Mouse (Mus musculus) limb, embryonic 15.5 days (tissue): Measurements from ENCODE around the gene Fbxo3. TPM values are rescaled to one million over a fixed set of nuclear protein-coding genes. Genes with fewer than 3 reads are reported as not detected.
"Not testable (repeated sequence)": the region's sequence is repeated elsewhere in the genome, so short reads cannot be mapped to it uniquely, and the experiment has no call there.

Experiments used
- ATAC-seq: fragments of 200-750 bp; cut with Nextera tagmentation; 2 replicates; pipeline ENCODE4 v1.8.0; 2017; ENCODE audit warnings: low read depth, moderate TSS enrichment; ENCODE audit not compliant: insufficient number of reproducible peaks, low FRiP score, low TSS enrichment
- H3K27ac ChIP-seq: fragments of 300-500 bp; sonication (generic); 2 replicates; pipeline ENCODE4 v1.5.1; 2015; ENCODE audit warnings: moderate library complexity, mild to moderate bottlenecking, inconsistent platforms
- H3K27me3 ChIP-seq: fragments of 300-500 bp; sonication (generic); 2 replicates; pipeline ENCODE4 v1.6.1; 2015; ENCODE audit warnings: inconsistent platforms
- H3K36me3 ChIP-seq: fragments of 300-500 bp; sonication (generic); 2 replicates; pipeline ENCODE4 v1.6.1; 2015; ENCODE audit warnings: inconsistent platforms
- H3K4me1 ChIP-seq: fragments of 300-500 bp; sonication (generic); 2 replicates; pipeline ENCODE4 v1.6.1; 2015; ENCODE audit warnings: inconsistent platforms
- H3K4me2 ChIP-seq: fragments of 300-500 bp; sonication (generic); 2 replicates; pipeline ENCODE4 v1.6.1; 2015; ENCODE audit warnings: mild to moderate bottlenecking, inconsistent platforms
- H3K4me3 ChIP-seq: fragments of 300-500 bp; sonication (generic); 2 replicates; pipeline ENCODE4 v1.5.1; 2015; ENCODE audit warnings: mild to moderate bottlenecking, inconsistent platforms
- H3K9ac ChIP-seq: fragments of 300-500 bp; sonication (generic); 2 replicates; pipeline ENCODE4 v1.6.1; 2015; ENCODE audit warnings: inconsistent platforms
- H3K9me3 ChIP-seq: fragments of 300-500 bp; sonication (generic); 2 replicates; pipeline ENCODE4 v1.6.1; 2016; ENCODE audit warnings: inconsistent platforms
- WGBS: fragments of 180-500 bp; shearing (Covaris S2); methylation state at CpG from one replicate; pipeline ENCODE4 v1.1.7; 2015; 5-methylcytosine and 5-hydroxymethylcytosine counted together
- polyA plus RNA-seq: library from polyadenylated mRNA; unstranded; fragments of >200 nt; fragmentation: Nextera tagmentation; extraction: Ambion mirVana; gene quantifications from 2 replicates; pipeline ENCODE4 v1.2.1, GENCODE M21; 2015

Fbxo3 gene
- polyA plus RNA-seq, 1 experiment from 2014 or later = 52.0 TPM

DNA sequence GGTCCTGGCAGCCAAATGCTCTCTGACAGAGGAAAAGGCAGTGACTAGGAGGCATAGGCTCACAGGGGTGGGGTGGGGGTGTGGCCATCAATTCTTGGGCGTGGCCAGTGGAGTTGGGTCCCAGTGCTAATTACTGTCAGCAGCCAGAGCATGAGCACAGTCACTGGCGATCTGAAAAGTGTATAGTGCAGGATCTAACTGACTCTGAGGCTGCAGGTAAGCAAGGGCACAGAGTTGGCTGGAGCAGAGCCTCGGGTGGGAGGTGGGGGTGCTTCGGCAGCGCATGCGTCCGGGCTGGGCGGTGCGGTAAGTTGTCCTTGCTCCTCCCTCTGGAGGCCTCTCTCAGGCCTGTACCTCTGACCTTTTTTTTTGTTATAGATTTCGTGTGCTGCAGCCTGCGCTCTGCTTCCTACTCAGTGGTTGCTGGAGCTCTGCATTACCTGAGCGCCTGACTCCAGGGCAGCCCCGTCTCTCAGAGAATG is 42.2 kb downstream of the Fbxo3 start, which contains the start of gene Cd59b:
Gene Cd59b (plus strand): TSS at position 146 of the 482 bp plus-strand sequence.
- H3K4me3 ChIP-seq = peak within 1 kb of the TSS; percentile 45
- 7% methylated on average over 13 of the region's 13 CpGs for WGBS
- peaks cover 6% of the 10 kb centered on the region; the same call in 1 of the 2 replicates for H3K4me1 ChIP-seq
- H3K36me3 ChIP-seq = 0 out of 2 replicates have a peak, but pooled peaks cover 3% of the 10 kb centered on the region
- peak; percentile 75; the same call in 1 of the 2 replicates for ATAC-seq
- H3K9me3 ChIP-seq = peaks cover 4% of the 10 kb centered on the region; the same call in 1 of the 2 replicates
- peak within 1 kb of the TSS; percentile 61 for H3K4me2 ChIP-seq
- H3K27me3 ChIP-seq = no peaks in the 10 kb centered on the region
- peak within 1 kb of the TSS; percentile 79; the same call in 1 of the 2 replicates for H3K27ac ChIP-seq
- H3K9ac ChIP-seq = peak within 1 kb of the TSS; percentile 31; the same call in 1 of the 2 replicates

DNA sequence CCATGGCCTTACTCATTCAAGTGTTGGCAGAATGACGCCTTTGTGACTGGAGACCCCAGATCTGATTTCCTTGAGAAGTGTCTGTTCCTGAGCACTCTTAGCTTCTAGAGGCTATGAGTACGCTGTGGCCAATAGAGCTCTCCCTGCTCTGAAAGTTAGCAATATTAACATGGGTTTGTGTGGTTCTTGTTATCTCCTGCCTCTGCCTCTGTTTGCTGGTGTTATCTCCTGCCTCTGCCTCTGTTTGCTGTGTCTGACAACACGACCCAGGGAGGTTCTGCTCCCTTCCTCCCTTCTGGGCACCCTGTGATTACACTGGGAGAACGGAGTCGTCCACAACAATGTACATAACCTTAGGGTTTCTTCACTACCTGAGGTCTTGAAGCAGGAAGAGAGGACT is 50.8 kb downstream of the Fbxo3 start:
- not testable (repeated sequence) for ATAC-seq, H3K4me1 ChIP-seq, H3K36me3 ChIP-seq, H3K9me3 ChIP-seq, H3K4me2 ChIP-seq, H3K27me3 ChIP-seq, H3K27ac ChIP-seq, H3K4me3 ChIP-seq, H3K9ac ChIP-seq
- WGBS = 71% methylated on average over 5 of the region's 5 CpGs

DNA sequence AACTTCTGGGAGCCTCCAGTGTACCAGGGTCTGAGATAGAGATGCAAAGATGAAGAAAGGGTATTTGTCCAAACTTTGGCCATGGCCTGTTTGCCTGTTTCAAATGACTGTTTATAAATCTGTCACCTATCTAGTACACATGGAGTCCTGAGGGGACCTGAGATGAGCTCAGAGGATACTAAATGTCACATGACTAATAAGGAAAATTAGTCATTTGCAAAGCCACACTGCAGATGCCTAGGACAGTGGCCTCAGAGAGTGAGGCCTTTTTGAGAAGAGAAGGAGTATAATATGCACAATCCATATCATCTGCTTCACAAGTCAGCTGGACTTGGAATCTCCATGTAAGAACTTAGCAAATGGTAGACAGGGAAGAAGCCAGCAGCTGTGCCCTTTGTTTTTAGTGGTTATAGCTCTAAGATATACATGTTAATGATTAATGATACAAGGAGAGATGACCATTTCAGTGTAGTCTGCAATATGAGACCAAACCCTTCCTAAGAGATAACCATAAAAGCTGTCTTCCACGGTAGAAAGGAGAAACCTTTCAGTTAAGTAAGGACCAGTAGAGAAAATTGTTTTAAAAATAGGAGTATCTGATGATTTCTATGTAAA is 54.0 kb downstream of the Fbxo3 start:
- H3K27me3 ChIP-seq, H3K27ac ChIP-seq, H3K4me1 ChIP-seq, H3K4me3 ChIP-seq, H3K36me3 ChIP-seq, ATAC-seq, H3K9me3 ChIP-seq, H3K9ac ChIP-seq, H3K4me2 ChIP-seq: not testable (repeated sequence)
- WGBS = 40% methylated on average over 1 of the region's 1 CpGs

DNA sequence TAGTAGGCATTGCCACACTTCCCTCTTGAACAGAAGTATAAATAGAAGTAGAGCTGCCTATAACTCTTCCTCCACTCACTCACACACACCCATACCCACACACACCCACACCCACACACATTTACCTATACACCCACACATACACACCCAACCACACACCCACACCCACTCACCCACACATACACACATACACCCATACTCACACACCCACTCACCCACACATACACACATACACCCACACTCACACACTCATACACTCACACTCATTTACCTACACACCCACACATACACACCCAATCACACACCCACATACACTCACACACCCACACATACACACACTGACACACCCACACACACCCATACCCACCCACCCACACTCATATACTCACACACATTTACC is 55.0 kb downstream of the Fbxo3 start:
- Histone ChIP-seq H3K9me3 (no peaks in the 10 kb centered on the region), H3K4me2 (no peak overlapping the region), H3K4me1 (no peaks in the 10 kb centered on the region), H3K9ac (no peak overlapping the region), H3K36me3 (no peaks in the 10 kb centered on the region), H3K4me3 (no peak overlapping the region), H3K27ac (no peak overlapping the region), H3K27me3 (no peaks in the 10 kb centered on the region)
- 0 out of 2 replicates have a peak, but pooled peaks have one; percentile 44 for ATAC-seq

DNA sequence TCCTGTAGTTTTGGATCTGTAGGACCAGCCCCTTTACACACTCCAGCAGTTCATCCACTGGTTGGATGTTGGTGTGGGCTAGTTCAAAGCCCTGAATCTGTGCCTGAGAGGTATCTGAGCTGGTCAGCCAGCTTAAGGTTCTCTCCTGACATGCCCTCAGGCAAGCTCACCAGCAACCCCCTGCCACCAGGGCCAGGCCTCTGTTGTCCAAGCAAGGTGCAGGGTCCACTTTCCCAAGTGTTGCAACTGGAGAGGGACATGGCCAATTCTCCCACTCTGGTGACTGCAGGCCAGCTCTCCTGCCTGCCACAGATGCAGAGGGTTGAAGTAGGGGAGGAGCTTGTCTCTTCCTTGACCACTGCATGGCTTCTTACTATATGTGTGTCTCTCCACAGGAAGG is 56.5 kb downstream of the Fbxo3 start:
- not testable (repeated sequence) for H3K4me3 ChIP-seq, H3K4me2 ChIP-seq, ATAC-seq, H3K27ac ChIP-seq, H3K27me3 ChIP-seq, H3K4me1 ChIP-seq, H3K9me3 ChIP-seq, H3K36me3 ChIP-seq, H3K9ac ChIP-seq

DNA sequence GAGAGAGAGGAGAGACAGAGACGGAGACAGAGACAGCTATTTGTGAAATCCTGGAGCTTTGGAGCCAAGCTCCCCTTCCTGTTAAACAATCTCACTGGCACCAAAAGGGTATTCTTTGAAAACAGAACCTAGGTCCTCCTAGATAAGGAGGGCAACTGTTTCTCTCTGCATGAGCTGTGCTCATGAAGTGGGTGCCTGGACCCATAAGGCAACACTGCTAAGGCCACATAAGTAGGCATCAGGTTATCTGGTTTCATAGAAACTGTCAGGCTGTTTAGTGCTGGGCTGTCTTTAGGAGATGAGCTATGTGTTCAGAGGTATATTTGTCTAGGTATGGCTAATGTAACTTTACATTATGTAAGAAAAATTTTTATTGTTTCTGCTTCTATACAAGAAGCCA is 60.0 kb downstream of the Fbxo3 start:
- not testable (repeated sequence) for H3K27me3 ChIP-seq

DNA sequence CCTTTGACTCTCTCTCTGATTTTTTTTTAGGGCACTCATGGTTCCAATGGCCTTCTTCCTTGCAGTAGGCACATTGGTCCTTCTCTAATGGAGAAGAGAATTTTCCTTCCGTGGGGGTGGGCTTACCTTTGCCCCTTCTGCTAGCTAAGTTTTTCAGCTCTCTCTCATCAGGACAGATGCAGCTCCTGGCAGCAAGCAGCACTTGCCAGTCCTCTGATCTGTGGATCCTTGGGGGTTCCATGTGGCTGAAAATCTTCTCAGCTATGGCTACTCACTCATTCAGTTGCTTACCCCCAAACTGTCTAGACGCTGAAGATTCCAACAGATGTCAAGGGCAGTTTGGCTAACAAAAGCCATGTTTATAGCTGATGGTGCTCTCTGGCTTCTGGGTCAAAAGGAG is 65.8 kb downstream of the Fbxo3 start:
- WGBS = 64% methylated on average over 2 of the region's 2 CpGs
- Histone ChIP-seq H3K9me3 (no peaks in the 10 kb centered on the region), H3K36me3 (no peaks in the 10 kb centered on the region), H3K4me3 (no peak overlapping the region), H3K4me2 (no peak overlapping the region), H3K9ac (no peak overlapping the region), H3K27me3 (no peaks in the 10 kb centered on the region), H3K4me1 (peaks cover 10% of the 10 kb centered on the region; the same call in 1 of the 2 replicates), H3K27ac (no peak overlapping the region)
- no peak for ATAC-seq

More for the DNA sequence above, 60.0 kb downstream of the Fbxo3 start:
- not testable (repeated sequence) for ATAC-seq, H3K9me3 ChIP-seq, H3K9ac ChIP-seq, H3K4me2 ChIP-seq, H3K27ac ChIP-seq, H3K4me1 ChIP-seq, H3K36me3 ChIP-seq, H3K4me3 ChIP-seq
- 93% methylated on average over 1 of the region's 1 CpGs for WGBS

DNA sequence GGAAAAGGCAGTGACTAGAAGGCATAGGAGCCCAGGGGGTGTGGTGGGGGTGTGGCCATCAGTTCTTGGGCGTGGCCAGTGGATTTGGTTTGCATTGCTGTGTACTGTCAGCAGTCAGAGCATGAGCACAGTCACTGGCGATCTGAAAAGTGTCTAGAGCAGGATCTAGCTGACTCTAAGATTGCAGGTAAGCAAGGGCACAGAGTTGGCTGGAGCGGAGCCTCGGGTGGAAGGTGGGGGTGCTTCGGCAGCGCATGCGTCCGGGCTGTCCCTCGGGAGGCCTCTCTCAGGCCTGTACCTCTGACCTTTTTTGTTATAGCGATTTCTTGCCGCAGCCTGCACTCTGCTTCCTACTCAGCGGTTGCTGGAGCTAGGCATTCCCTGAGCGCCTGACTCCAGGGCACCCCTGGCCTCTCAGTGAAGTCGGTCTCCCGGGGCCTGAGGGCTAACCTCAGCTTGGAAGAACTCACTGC is 68.3 kb downstream of the Fbxo3 start, which contains the start of gene Cd59a:
Gene Cd59a (plus strand): TSS at position 61 of the 473 bp plus-strand sequence.
- peak; percentile 86; the same call in 1 of the 2 replicates for ATAC-seq
- Histone ChIP-seq H3K4me1 (peaks cover 10% of the 10 kb centered on the region; the same call in 1 of the 2 replicates), H3K9me3 (no peaks in the 10 kb centered on the region), H3K36me3 (no peaks in the 10 kb centered on the region), H3K4me2 (peak within 1 kb of the TSS; percentile 62), H3K27me3 (no peaks in the 10 kb centered on the region), H3K4me3 (peak within 1 kb of the TSS; percentile 47), H3K27ac (peak within 1 kb of the TSS; percentile 43), H3K9ac (peak within 1 kb of the TSS; percentile 31; the same call in 1 of the 2 replicates)
- 9% methylated on average over 15 of the region's 15 CpGs for WGBS

DNA sequence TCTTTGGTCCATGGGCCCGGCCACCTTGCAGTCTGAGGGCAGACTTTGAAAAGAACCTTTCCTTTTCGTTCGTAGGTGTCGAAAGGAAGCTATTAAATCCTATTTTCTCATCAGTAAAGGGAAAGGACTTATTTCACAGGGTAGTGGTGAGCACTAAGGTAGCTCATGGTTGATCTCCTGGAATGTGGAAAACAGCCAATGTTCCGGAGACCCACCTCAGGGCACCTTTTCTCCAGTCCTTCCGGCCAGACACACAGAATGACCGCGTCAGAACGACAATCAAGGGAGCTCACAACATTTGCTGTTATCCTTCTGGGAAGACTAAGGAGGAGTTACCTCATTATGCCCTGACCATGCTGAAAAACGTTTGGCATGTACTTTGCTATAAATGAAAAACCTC is 68.7 kb downstream of the Fbxo3 start:
- no peak; the same call in 1 of the 2 replicates for ATAC-seq
- WGBS = 37% methylated on average over 10 of the region's 10 CpGs
- no peaks in the 10 kb centered on the region for H3K27me3 ChIP-seq

DNA sequence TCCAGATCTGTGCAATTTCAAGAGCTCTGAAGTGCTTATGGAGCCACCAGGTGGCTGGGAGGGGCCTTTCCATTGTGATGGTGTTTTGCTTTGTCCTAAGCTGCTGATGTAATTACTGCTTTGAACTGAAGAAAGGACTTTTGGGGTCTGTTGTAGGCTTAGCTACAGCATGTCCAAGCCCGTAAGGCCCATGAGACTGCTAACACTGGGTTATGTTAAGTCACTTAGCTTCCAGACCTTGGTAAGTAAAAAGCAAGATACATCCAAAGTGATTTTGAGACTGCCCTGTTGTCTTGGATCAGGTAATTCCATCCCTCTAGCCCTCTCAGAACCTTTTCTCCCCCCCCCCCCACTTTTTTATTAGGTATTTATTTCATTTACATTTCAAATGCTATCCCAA is 69.3 kb downstream of the Fbxo3 start:
- H3K4me3 ChIP-seq, H3K9ac ChIP-seq, ATAC-seq, H3K27ac ChIP-seq, H3K4me2 ChIP-seq, H3K27me3 ChIP-seq, H3K36me3 ChIP-seq, H3K9me3 ChIP-seq: not testable (repeated sequence)
- H3K4me1 ChIP-seq = peaks cover 10% of the 10 kb centered on the region; the same call in 1 of the 2 replicates
- 81% methylated on average over 1 of the region's 1 CpGs for WGBS

More for the DNA sequence above, 68.7 kb downstream of the Fbxo3 start:
- Histone ChIP-seq H3K36me3 (no peaks in the 10 kb centered on the region), H3K9me3 (no peaks in the 10 kb centered on the region), H3K9ac (peak overlapping the region; percentile 31; the same call in 1 of the 2 replicates), H3K4me1 (peaks cover 10% of the 10 kb centered on the region; the same call in 1 of the 2 replicates), H3K4me3 (peak overlapping the region; percentile 47), H3K4me2 (peak overlapping the region; percentile 62), H3K27ac (peak overlapping the region; percentile 43)

DNA sequence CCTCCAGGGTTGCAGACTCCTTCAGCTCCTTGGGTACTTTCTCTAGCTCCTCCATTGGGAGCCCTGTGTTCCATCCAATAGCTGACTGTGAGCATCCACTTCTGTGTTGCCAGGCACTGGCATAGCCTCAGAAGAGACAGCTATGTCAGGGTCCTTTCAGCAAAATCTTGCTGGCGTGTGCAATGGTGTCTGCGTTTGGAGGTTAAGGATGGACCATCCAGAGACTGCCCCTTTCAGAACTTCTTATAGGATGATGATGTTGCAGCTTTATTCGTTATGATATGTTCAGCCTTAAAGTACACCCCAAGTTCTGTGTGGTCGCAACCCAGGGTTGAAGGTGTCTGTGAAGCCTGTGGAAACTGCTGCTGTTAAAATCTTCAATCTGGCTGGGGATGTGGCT is 69.9 kb downstream of the Fbxo3 start:
- H3K36me3 ChIP-seq, H3K9me3 ChIP-seq, H3K9ac ChIP-seq, H3K27me3 ChIP-seq, H3K27ac ChIP-seq, H3K4me2 ChIP-seq, H3K4me3 ChIP-seq, ATAC-seq: not testable (repeated sequence)
- WGBS = 95% methylated on average over 4 of the region's 4 CpGs
- H3K4me1 ChIP-seq = peaks cover 10% of the 10 kb centered on the region; the same call in 1 of the 2 replicates

DNA sequence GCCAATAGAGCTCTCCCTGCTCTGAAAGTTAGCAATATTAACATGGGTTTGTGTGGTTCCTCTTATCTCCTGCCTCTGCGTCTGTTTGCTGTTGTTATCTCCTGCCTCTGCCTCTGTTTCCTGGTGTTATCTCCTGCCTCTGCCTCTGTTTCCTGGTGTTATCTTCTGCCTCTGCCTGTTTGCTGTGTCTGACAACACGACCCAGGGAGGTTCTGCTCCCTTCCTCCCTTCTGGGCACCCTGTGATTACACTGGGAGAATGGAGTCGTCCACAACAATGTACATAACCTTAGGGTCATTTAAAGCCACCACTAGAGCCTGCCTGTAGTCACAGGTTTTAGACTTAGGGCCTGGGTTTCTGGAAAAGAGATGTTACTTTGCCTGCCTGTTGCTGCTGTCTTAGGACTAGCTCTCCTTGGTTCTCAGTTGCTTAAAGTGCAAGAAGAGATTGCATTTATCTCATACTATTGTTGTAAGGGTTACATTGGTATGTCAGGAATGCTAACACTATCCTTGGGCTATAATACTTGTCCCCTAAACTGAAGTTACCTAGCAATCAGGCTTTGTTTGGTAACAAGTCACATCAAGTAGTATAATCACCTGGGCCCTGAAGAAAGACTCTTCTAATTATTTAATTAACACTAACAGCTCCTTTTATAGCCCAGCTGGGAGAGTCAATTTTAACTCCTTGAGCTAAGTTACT is 71.2 kb downstream of the Fbxo3 start:
- no peak overlapping the region for H3K9ac ChIP-seq
- H3K4me2 ChIP-seq = no peak overlapping the region
- 28% methylated on average over 3 of the region's 3 CpGs for WGBS
- H3K27me3 ChIP-seq = no peaks in the 10 kb centered on the region
- H3K36me3 ChIP-seq = no peaks in the 10 kb centered on the region
- peaks cover 10% of the 10 kb centered on the region; the same call in 1 of the 2 replicates for H3K4me1 ChIP-seq
- no peak overlapping the region for H3K27ac ChIP-seq
- ATAC-seq = no peak
- H3K4me3 ChIP-seq = no peak overlapping the region
- H3K9me3 ChIP-seq = no peaks in the 10 kb centered on the region
